Mouse (Mus musculus) layer of hippocampus, adult 9-11 months (tissue): Measurements from ENCODE around the gene Derl2.

Source experiments
- DNase-seq: peaks from one replicate; pipeline ENCODE4 v3.0.0; 2022

Gene Derl2

GRCm38 (mm10) chr11:71019201-71020068 lies at the start of gene Derl2, which contains the start of gene Mis12:
Gene Derl2 (minus strand): TSS chr11:71019841.
Gene Mis12 (plus strand): TSS chr11:71019611.
- peak; percentile 100 for DNase-seq

GRCm38 (mm10) chr11:71052554-71052953 lies 32.9 kb upstream of the Derl2 start:
- no peak for DNase-seq

GRCm38 (mm10) chr11:71039526-71040298 lies 20.1 kb upstream of the Derl2 start:
- DNase-seq = no peak

GRCm38 (mm10) chr11:71033163-71033761 lies 13.6 kb upstream of the Derl2 start, which contains the start of gene 6330403K07Rik:
Gene 6330403K07Rik (minus strand): TSS chr11:71033513.
- DNase-seq = peak; percentile 71

- peak; percentile 32 for DNase-seq
Observed at GRCm38 (mm10) chr11:71032491-71033162, 13.0 kb upstream of the Derl2 start.

- no peak for DNase-seq
Observed at GRCm38 (mm10) chr11:71032070-71032469, 12.4 kb upstream of the Derl2 start.

- no peak for DNase-seq
Observed at GRCm38 (mm10) chr11:71029403-71030118, 9.9 kb upstream of the Derl2 start.

- DNase-seq = no peak
Observed at GRCm38 (mm10) chr11:71028280-71028679, 8.6 kb upstream of the Derl2 start.

GRCm38 (mm10) chr11:71018416-71019200 lies 1.0 kb downstream of the Derl2 start:
- DNase-seq = peak; percentile 21

GRCm38 (mm10) chr11:71017051-71017450 lies 2.6 kb downstream of the Derl2 start:
- no peak for DNase-seq

- no peak for DNase-seq
Observed at GRCm38 (mm10) chr11:71012743-71013142, 6.9 kb downstream of the Derl2 start.

- DNase-seq = no peak
Observed at GRCm38 (mm10) chr11:71008321-71008720, 11.3 kb downstream of the Derl2 start.

GRCm38 (mm10) chr11:71007831-71008230 lies 11.8 kb downstream of the Derl2 start:
- DNase-seq = no peak

GRCm38 (mm10) chr11:71007026-71007425 lies 12.6 kb downstream of the Derl2 start:
- DNase-seq = no peak

GRCm38 (mm10) chr11:71005046-71005445 lies 14.6 kb downstream of the Derl2 start:
- DNase-seq = no peak

- DNase-seq = peak; percentile 99
Observed at GRCm38 (mm10) chr11:71004316-71004773, 15.3 kb downstream of the Derl2 start, which contains the start of gene Dhx33. Gene Dhx33 (minus strand): TSS chr11:71004437.

- DNase-seq = no peak
Observed at GRCm38 (mm10) chr11:71003611-71004315, 15.9 kb downstream of the Derl2 start.

GRCm38 (mm10) chr11:71001167-71001566 lies 18.5 kb downstream of the Derl2 start:
- DNase-seq = peak; percentile 85

GRCm38 (mm10) chr11:70982557-70983228 lies 36.9 kb downstream of the Derl2 start, which contains the start of gene C1qbp:
Gene C1qbp (minus strand): TSS chr11:70983026.
- DNase-seq = peak; percentile 93

- DNase-seq = no peak
Observed at GRCm38 (mm10) chr11:70982030-70982429, 37.6 kb downstream of the Derl2 start.
